Mouse (Mus musculus) small intestine, adult 2 months (tissue): ENCODE results near the gene Gp9.

Experiments used
- CTCF ChIP-seq: fragments of 200-500 bp; IDR thresholded peaks from 2 replicates; pipeline ENCODE4 v1.5.1; 2012; ENCODE audit warnings: low read depth, mild to moderate bottlenecking, control low read depth, inconsistent platforms, low read length, moderate library complexity, mixed read lengths; ENCODE audit not compliant: insufficient replicate concordance, insufficient read length; ENCODE audit errors: extremely low read depth
- POLR2A ChIP-seq: fragments of 200-500 bp; IDR thresholded peaks from 2 replicates; pipeline ENCODE4 v1.6.1; 2012; ENCODE audit warnings: low read depth, mild to moderate bottlenecking, control low read depth, inconsistent platforms, low read length, moderate library complexity

DNA sequence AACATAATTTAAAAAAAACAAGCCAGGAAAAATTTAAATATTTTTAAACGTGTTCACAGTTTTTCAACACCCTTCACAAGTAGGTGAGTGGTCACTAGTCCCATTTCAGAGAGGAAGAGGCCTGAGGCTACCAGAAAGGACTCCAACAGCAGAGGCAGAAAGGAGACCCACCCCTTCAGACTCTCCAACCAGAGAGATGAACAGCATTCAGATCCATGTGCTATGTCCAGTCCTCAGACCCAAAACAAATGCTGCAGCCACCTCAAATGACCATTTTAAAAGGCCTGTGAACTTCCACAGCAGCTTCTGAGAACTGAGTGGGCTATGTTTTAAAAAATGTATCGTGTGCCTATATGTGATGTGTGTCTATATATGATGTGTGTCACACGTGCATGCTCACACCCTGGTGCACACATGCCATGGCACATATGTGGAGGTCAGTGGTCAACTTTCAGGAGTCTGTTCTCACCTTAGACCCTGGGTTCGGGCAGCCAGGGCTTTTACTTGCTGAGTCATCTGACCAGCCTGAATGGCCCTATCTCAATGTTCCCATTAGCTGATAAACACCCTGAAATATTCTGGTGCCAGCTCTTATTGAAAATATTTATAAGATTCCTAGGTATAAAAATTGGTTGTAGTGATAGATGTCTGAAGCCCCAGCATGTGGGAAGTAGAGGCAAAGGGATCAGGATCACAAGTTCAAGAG lies 30.0 kb downstream of the Gp9 start:
- TF ChIP-seq POLR2A (no peak), CTCF (no peak)
